Mouse (Mus musculus) brain, embryonic 14.5 days (tissue): ENCODE data around the gene Catsperz.

Experiments used
- CTCF ChIP-seq: fragments of 200-500 bp; IDR thresholded peaks from 2 replicates; pipeline ENCODE4 v1.5.1; 2012; ENCODE audit warnings: inconsistent platforms, mild to moderate bottlenecking, moderate library complexity, borderline replicate concordance; ENCODE audit not compliant: insufficient read depth, insufficient read length; ENCODE audit errors: extremely low read depth
- POLR2A ChIP-seq: fragments of 200-500 bp; IDR thresholded peaks from 2 replicates; pipeline ENCODE4 v1.6.1; 2012; ENCODE audit warnings: mild to moderate bottlenecking, inconsistent platforms, borderline replicate concordance; ENCODE audit not compliant: poor library complexity, insufficient read depth, insufficient read length, severe bottlenecking; ENCODE audit errors: extremely low read depth

DNA sequence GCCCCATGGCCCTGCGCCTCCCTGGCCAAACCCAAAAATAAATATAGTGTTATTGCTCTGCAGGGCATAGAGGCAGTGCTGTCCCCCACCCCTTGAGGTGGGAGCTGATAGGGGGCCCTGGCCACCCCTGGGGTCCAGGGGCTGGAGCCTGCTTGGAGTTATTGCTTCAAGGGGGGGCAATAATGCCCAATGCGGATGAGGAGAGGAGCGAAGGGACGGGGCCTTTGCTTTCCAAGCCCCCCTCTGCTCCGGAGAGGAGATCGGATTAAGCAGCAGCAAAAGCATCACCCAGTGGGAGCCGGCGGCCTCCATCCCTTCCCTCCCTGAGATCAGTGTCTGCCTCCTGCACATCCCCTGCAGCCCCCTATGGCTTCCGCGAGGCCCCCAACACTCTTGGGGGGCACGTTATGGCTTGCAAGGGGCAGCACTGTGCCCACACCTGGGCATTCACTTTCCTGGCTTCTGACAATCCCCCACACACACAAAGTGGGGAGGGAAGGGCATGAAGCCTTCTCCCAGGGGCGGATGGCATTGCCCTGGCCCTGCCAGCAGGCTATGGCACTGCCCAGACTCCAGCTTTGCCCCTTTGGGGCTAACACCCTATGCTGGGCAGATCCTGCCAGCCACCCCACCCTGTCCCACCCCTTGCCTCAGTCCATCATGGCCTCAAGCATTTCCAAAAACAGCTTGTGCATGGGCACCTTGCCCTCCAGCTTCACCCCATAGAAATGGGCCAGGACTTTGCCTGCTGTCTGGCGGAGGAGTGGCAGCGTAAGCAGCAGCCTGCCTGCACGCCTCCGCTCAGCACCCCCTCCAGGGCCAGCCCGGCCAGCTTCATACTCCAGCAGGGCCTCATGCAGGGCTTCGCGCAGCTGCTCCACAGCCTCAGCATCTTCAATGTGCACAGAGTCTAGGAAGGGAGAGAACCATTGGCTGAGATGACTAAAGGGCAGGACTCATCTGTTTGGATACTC is 13.8 kb downstream of the Catsperz start:
- TF ChIP-seq CTCF (no peak), POLR2A (no peak)
